Mouse (Mus musculus) retina, embryonic 14.5 days (tissue): Measurements from ENCODE around the gene Timmdc1.

Experiments used
- DNase-seq: peaks from one replicate; pipeline ENCODE4 v3.0.0-alpha.2; 2015; ENCODE audit warnings: low spot score

The Timmdc1 gene

DNA sequence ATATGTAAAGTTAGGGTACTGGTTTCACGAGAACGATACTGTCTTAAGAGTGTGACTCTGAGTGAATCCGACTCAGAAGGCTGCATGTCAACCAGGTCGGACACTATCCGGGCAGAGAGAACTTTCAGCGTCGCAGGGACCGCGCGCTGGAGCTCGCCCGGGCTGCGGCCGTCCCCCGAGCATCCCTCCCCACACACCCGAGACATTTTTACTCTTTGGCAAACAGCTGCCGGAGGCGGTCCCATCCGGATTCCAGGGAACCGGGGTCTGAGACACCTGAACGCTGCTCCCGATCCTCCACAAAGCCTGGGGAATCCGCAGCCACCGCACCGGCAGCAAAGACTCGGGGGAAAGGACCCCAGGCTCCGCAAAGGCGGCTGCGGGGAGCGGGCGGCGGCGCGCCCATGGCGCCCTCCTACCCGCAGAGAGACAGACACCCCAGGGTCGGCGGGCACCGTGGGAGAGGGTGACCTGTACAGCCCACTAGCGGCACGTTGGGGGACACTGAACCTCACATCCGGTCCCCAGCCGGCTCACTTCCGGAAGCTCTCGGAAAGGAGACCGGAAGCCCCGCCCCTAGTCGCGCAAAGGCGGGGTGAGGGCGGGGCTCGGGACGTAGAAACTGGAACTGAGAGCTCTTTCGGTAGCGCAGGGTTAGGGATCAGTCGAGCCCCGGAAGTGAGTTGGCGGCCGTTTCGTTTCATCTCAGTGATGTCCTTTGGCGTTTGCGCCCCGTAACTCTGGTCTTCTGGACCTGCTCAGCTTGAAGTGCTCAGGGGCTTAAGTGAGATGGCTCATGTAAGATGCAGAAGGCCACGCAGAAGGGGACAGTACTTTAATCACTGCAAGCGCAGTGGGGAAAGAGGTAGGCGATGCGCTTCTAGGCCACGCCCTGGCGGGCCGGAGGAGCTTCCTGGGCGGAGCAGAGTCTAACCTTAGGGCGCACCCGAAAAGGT, at the start of gene Timmdc1:
Gene Timmdc1 (minus strand): TSS at position 535 of the 956 bp plus-strand sequence.
- peak; percentile 97 for DNase-seq

DNA sequence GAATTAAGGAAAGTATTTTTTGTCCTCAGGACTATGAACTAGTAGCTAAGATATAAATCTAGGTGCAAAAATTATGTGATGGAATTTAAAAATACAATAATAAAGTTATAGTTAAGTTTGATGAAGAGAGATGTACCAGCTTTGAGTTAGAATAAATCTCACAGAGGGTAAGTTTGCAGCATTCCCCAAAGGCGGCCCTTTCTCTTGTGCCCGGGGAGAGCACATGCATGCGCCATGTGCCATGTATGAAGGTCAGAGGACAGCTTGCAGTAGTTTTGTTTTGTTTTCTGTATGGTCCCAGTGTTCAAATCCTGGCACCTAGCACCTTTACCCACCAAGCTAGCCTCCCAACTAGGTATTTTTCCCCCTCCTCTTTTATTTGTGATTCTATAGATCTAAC, 49.0 kb upstream of the Timmdc1 start:
- no peak for DNase-seq

DNA sequence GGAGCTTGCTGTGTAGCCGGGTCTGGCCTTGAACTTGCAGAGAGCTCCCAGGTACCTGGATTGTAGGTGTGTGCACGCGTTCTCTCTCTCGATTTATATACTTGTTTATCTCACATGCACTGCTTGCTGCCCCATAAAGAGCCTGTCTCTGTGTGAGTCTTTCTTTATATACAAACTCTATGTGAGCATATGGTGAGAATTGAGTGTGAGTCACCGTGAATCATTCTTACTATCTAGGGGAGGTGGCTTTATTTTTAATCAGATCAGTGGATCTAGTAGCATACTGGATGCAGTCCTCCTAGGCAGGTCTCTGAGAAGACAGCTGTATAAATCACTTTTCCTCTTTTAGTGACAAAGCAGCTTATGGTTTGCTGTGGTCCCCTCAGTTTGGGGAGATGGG, 45.7 kb upstream of the Timmdc1 start:
- DNase-seq: no peak

DNA sequence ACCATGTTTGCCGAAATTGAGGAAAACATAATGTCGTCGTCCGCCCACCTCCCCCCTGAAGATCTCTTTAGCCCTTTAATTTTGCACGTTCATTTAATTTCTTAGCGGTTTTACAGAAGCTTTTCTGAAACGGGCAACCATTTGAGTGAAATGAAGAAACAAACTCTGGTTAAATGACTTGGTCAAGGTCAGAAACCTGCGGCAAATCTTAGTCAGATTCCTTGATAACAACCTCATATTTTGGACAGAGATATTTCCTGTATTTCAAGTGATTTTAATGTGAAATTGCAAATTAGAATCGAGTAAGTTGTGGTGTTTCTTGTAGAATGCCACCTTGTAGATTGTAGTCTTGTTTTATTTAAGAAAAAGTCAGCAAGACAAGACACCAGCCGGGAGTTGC, 41.1 kb upstream of the Timmdc1 start:
- DNase-seq: no peak

DNA sequence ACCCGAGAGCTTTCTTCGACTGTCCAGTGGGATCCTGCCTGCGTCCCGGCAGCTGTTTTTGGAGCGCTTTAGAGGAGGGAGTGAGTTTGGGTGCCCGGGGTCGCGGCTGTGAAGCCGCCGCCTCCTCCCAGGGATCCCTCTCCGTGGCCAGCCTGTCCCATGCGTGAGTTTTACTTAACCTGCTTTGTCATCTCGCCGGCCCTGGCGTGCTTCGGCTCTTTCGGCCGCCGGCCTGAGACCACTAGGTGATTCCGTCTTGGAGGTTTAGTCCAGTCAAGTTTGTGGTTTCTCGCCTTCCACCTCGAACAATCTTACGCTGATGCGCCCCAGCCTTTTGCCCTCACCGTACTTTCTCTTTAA, 40.5 kb upstream of the Timmdc1 start:
- DNase-seq: no peak

DNA sequence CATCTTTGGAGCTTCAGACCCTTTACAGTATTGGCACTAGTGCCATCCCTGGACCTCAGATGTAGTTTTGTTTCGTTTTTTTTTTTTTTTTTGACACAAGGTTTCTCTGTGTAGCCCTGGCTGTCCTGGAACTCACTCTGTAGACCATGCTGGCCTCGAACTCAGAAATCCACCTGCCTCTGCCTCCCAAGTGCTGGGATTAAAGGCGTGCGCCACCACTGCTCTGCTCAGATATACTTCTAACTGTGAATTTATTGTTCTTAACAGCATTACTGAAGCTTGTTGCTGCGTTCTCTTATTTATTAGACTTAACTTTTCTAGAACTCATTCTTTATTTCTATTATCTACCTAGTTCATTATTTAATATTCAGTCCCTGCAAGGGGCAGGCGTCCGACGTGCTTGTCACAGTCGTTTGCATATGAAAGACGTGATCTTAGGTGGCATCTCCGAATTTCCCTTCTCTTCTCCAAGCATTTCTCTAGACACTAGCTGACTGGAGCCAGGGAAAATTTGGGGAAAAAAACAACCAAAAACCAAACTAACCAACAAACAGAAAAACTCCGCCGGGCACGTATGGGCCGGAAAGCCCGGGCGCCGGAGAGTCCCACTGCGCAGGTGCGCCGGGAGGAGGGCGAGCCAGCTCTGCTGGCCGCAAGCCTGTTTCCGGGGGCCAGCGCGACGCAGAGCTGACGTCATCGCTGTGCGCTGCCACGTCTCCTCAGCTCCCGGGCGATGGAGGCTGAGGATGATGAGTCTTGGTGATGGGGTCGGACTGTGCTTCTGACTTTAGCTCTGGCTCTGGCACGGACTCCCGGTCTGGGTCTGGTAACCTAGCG, 39.9 kb upstream of the Timmdc1 start:
- peak; percentile 97 for DNase-seq

DNA sequence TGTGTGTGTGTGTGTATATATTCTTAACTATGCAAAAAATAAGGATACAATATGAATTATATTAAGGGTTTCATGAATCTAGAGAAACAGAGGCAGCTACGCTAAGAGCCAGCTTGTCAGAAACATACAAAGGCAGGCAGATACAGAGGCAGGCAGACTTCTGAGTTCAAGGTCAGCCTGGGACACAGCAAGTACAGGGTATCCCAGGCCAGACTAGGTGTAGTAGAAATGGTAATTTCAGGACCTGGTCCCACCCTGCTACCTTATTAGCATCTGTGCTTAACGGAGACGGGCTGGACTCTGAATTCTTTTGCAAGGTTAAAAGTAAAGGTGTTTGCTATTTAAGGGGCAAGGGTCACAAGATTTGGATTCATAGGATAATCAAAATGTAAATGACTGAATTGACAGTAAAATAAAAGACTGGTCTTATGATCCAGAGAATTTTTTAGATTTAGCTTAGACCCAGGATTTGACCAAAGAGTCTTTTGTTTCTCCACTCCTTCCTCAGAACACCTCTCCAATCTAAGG, 35.8 kb upstream of the Timmdc1 start, which contains the start of gene Tmem39a:
Gene Tmem39a (plus strand): TSS at position 478 of the 528 bp plus-strand sequence.
- DNase-seq: no peak

DNA sequence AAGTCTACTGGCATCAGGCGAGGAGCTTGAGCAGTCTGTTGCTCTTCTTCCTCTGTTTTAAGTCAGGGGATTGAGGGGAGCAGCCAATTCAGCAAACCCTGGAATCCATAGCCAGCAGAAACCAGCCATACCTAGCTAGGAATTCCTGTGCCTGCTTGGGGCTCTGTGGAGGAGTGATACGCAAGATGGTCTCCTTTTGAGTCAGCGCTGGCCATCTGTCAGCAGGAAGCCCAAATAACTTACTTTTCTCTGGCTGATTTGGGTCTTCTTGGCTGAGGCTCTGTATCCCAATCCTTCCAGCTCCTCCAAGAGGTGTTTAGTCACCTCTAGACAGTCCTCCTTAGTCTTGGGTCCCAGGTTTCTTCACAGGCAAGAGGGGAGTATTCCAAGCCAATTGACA, 33.5 kb upstream of the Timmdc1 start:
- no peak for DNase-seq

DNA sequence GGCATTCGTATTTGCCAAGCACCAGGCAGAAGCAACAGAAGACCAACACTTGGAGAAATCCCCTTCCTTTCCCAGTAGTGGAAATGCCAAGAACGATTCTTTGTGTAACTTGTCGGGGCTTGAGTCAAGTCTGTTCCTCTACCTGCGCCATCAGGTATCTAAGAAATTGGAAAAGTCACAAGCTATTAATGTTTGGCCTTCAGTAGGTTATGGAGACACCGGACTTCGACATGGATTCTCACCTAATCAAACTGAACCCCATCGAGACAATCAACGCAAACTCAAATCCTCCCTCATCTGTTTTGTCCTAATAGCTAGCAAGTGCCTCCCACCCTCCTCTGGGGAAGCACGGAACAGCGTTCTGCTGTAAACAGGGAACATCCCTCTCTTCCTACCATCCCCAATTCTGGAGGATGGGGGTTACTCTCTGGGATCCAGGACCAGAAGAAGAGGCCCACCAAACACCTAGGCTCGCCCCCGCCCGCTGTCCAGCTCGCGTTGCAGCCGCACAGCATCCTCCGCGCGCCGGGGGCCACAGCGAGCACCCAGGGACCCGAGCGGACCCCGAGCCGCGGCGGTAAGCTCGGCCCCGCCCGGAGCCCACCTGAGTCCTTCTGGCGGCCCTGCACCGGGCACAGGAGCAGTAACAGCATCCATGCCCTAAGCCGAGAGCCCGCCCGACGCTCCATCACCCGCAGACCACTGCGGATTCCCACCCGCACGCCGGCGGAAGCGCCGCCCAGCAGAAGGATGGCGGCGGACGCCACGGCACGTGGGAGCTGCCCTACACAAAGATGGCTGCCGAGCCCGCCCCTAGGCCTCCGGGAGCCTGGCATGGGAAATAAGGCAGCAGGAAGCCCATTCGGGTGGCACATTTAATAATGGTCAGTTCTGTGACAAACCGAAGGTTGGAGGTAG, 27.3 kb upstream of the Timmdc1 start, which contains the start of gene Poglut1:
Gene Poglut1 (minus strand): TSS at position 780 of the 918 bp plus-strand sequence.
- DNase-seq: peak; percentile 86

DNA sequence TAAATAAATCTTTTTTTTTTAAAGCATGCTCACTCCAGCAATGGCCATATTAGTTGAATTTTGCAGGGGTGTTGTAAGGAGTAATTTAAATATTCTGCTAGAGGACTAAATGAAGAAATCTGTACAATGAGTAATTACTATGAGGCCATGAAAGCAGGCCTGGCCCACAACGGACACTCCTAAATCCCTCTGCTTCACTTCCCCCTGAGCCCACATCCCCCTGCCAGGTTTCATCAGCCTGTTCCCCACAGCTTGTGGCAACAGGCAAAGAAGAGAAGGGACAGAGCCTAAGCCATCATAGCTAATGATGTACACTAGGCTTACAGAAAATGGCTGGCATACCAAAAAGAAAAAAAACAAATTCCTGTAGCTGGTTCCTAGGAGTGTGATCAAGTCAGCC, 25.5 kb upstream of the Timmdc1 start:
- DNase-seq: no peak

DNA sequence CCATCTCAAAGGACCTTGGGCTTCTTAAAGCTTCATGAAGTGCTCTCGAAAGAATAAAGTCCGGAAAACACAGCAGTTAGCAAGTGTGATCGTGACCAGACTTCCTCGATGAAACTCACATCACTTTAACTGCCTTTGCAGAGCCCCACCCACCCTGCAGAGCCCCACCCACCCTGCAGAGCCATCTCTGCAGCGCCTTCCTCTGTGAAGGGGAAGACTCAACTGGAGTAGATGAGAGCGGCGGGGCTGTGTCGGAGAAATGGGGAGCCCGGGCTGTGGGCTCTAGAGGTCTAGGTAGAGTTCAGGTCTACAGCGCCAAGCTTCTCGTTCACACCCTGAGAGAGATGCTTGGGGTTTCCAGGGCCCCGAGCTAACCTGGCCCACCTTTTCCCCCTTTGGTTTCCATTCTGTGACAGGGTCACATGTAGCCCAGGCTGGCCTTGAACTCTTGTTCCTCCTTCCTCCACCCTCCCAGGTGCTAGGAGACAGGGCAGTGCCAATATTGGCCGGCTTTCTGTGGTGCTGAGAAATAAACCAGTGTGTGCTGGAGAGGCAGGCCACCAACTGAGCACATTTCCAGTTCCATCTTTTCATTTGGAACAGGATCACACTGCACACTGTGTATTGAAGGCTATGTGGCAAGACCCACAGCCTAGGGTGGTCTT, 16.4 kb upstream of the Timmdc1 start:
- no peak for DNase-seq

DNA sequence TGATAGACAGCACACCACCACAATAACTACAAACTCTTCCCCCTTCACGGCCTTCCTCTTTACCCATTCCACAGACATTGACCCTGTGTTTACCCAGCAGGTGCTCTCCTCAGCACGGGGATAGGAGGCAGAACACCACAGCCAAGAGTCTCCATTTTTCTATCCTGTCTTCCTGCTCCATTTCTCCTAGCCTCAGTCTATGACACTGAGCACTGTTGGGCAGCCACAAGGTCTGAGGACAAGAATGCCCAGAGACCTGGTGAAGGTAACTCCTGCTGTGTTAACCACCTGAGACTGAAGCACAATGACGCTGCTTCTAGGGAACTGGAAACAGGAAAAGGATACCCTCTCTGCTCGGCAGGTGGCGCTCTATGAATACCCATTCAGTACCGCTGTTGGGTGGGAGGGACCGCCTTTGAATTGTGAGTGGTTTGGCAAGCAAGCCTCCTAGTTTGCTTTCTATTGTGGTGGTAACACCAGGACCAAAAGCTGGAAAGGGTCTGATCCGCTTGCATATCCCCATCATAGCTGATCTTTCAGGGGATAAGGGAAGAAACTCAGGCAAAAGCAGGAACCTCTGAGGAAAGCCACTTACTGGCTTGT, 14.2 kb upstream of the Timmdc1 start:
- peak; percentile 79 for DNase-seq

DNA sequence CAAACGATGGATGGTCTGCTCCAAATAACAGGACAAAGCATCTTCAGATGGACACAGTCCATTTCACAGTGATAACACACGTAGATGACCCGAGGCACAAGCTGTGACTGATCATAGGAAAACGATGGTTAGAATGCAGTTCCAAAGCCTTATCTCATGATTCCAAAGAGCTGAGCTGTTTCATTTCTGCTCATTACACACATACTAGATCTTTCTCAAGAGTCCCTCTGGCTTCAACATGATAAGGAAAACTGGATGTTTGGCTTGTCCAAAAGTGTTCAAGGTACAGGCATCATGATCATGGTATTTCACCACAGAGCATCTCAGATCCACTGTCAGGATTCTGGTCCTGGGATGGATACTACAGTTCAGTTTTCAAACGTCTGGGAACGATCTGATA, 3.8 kb upstream of the Timmdc1 start:
- DNase-seq: no peak

DNA sequence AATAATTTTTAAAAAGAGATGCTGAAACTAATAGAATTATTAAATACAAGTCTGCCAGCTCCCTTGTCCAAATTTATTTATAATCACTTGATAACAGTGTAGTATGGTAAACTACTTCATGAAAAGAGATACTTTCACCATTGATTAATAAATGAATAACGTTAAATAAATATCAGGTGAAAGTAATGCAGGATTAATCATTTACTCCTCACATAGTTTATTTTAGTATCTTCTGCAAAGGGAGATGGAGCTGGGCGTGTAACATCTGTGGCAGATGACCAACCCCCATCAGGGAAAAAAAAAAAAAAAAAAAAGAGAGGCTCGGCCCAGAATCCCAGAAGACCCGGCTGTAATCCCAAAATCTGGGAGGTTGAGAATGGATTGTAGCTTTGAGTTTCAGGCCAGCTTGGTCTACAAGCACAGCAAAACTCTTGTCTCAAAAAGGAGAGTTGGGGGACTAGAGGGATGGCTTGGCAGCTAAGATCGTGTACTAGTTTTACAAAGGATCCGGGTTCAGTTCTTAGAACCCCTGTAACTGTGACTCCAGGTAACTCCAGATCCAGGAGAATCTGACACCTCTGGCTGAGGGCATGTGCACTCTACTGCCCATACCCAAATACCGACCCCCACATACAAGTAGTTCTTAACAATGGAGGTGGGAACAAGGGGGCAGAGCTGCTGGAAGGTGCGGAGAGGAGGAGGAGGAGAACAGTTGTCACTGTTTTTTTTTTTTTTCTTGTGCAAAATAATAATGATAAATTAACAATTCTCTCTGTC, 1.1 kb downstream of the Timmdc1 start:
- DNase-seq: peak; percentile 25

DNA sequence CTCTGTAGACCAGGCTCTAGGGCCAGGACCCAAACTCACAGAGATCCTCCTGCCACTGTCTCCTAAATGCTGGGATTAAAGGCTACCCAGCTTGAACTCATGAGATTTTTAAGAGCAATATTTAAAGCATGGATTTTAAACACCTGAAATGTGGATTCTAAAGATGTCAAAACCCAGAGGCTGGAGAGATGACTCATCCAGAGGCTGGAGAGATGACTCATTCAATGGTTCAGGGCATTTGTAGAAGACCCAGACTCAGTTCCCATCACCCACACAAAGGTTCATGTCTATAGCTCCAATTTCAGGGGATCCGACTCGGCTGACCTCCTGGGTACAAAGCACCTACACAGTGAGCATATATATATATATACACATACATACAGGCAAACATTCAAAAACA, 3.3 kb downstream of the Timmdc1 start:
- no peak for DNase-seq

DNA sequence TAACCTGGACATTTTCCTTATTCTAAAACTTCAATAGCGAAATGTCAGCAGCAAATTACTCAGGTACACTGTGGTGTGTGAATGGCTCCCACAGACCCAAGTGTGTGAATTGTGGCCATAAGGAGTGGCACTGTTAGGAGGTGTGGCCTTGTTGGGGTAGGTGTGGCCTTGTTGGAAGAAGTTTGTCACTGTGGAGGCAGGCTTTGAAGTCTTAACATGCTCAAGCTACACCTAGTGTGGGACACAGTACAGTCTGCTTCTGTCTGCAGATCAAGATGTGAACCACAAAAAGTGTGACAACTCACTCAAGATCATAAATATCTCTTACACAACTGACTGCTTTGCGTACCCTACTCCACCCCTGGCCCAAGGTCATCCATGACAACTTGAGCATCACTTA, 11.6 kb downstream of the Timmdc1 start:
- DNase-seq: no peak

DNA sequence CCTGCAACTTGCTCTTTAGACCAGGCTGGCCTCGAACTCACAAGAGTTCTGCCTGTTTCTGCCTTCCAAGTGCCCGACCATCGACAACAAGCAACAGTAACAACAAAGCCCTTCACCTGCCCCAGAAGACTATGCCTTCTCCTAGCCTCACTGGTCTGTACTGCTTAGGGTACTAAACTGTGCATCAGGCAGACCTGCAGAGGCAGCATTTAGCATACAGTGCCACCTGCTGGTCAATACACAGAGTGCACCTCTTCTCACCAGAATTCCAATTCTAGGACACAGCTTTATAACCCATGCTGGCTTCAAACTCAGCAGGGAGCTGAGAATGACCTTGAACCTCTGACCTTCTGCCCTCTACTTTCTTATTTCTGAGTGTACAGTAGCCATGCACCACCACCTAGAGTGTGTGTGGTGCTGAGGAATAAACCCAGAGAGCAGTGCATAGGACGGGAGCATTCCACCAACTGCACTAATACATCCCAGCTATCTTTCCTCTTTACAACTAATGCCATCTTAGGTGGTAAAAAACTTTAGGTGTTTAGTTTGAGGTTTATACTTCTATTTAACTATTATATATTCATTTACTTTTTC, 16.3 kb downstream of the Timmdc1 start:
- peak; percentile 88 for DNase-seq

DNA sequence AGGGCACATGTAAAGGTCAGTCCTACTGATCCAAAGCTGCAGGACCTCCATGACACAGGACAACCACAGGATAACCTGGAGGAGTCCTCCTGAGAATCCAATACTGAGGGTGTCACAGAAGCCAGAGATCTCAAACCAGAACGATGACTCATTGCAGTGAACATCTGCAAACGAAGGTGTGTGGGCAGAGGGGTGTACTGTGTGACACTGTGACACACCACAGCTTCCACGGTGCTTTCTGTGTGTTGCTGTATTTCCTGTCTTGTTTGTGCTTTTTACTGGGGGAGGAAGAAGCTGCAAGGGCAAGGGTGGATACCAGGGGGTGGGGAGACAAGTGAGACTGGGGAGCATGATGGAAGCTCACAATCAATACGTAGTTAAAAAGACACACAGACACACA, 18.9 kb downstream of the Timmdc1 start:
- DNase-seq: no peak

DNA sequence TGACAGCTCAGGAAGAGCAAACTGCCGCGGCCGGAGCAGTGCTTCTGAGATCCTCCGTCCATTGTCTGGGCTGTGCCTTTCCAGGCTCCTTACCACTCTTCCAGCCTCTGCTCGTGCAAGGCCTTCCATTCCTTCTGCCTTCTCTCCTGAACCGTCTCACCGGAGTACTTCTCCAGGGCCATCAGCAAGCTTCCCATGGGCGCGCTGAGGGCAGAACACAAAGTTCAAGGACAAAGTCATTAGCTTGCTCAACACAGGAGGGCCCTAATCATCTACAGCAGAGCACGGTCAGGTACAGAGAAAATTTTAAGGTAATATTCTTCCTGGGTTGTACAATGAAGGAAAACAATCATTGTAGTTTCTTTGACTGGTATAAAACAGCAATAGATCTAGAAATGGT, 20.0 kb downstream of the Timmdc1 start:
- DNase-seq: no peak
